Mouse (Mus musculus) heart, embryonic 13.5 days (tissue): ENCODE measurements around the gene Retsat. TPM values are rescaled to one million over a fixed set of nuclear protein-coding genes. Genes with fewer than 3 reads are reported as not detected.

ENCODE experiments used
- ATAC-seq: fragments of 200-750 bp; cut with Nextera tagmentation; 2 replicates; pipeline ENCODE4 v1.8.0; 2017; ENCODE audit warnings: moderate TSS enrichment; ENCODE audit not compliant: insufficient number of reproducible peaks, low FRiP score, low TSS enrichment; ENCODE audit errors: extremely low read depth
- H3K27ac ChIP-seq: fragments of 300-500 bp; sonication (generic); replicated peaks from 2 replicates; pipeline ENCODE4 v1.5.1; 2015; ENCODE audit warnings: moderate library complexity, mild to moderate bottlenecking, inconsistent platforms
- H3K27me3 ChIP-seq: fragments of 300-500 bp; sonication (generic); replicated peaks from 2 replicates; pipeline ENCODE4 v1.6.1; 2015; ENCODE audit warnings: mild to moderate bottlenecking, inconsistent platforms
- H3K36me3 ChIP-seq: fragments of 300-500 bp; sonication (generic); 2 replicates; pipeline ENCODE4 v1.6.1; 2015; ENCODE audit warnings: mild to moderate bottlenecking, inconsistent platforms
- H3K4me1 ChIP-seq: fragments of 300-500 bp; sonication (generic); 2 replicates; pipeline ENCODE4 v1.6.1; 2015; ENCODE audit warnings: inconsistent platforms
- H3K4me2 ChIP-seq: fragments of 300-500 bp; sonication (generic); 2 replicates; pipeline ENCODE4 v1.6.1; 2015; ENCODE audit warnings: inconsistent platforms, mild to moderate bottlenecking, moderate library complexity
- H3K4me3 ChIP-seq: fragments of 300-500 bp; sonication (generic); 2 replicates; pipeline ENCODE4 v1.5.1; 2015; ENCODE audit warnings: moderate library complexity, mild to moderate bottlenecking, inconsistent platforms
- H3K9ac ChIP-seq: fragments of 300-500 bp; sonication (generic); 2 replicates; pipeline ENCODE4 v1.6.1; 2015; ENCODE audit warnings: inconsistent platforms, mild to moderate bottlenecking, moderate library complexity
- H3K9me3 ChIP-seq: fragments of 300-500 bp; sonication (generic); 2 replicates; pipeline ENCODE4 v1.6.1; 2016; ENCODE audit warnings: inconsistent platforms
- WGBS: fragments of 180-500 bp; shearing (Covaris S2); methylation state at CpG from one replicate; pipeline ENCODE4 v1.1.7; 2015; ENCODE audit warnings: mixed read lengths; 5-methylcytosine and 5-hydroxymethylcytosine counted together
- polyA plus RNA-seq: library from polyadenylated mRNA; unstranded; fragments of >200 nt; fragmentation: Nextera tagmentation; extraction: Ambion mirVana; gene quantifications from 2 replicates; pipeline ENCODE4 v1.2.1, GENCODE M21; 2015

The Retsat gene
- polyA plus RNA-seq, 1 experiment from 2014 or later, result 18.3 TPM

GRCm38 (mm10) chr6:72627276-72627675 lies 29.0 kb downstream of the Retsat start:
- Histone ChIP-seq H3K27me3 (no peaks in the 10 kb centered on the region), H3K4me2 (no peak overlapping the region), H3K36me3 (peaks cover 59% of the 10 kb centered on the region), H3K4me1 (no peaks in the 10 kb centered on the region), H3K9me3 (no peaks in the 10 kb centered on the region), H3K4me3 (no peak overlapping the region), H3K9ac (no peak overlapping the region), H3K27ac (no peak overlapping the region)
- 91% methylated on average over 16 of the region's 16 CpGs for WGBS
- ATAC-seq, result no peak

GRCm38 (mm10) chr6:72630370-72630769 lies 32.1 kb downstream of the Retsat start:
- H3K9ac ChIP-seq, result no peak overlapping the region
- 89% methylated on average over 2 of the region's 2 CpGs for whole genome bisulfite sequencing
- H3K9me3 ChIP-seq, result no peaks in the 10 kb centered on the region
- H3K4me2 ChIP-seq, result no peak overlapping the region
- H3K4me3 ChIP-seq, result no peak overlapping the region
- no peaks in the 10 kb centered on the region for H3K4me1 ChIP-seq
- H3K27me3 ChIP-seq, result no peaks in the 10 kb centered on the region
- ATAC-seq, result no peak
- H3K27ac ChIP-seq, result no peak overlapping the region
- H3K36me3 ChIP-seq, result peaks cover 67% of the 10 kb centered on the region

DNA sequence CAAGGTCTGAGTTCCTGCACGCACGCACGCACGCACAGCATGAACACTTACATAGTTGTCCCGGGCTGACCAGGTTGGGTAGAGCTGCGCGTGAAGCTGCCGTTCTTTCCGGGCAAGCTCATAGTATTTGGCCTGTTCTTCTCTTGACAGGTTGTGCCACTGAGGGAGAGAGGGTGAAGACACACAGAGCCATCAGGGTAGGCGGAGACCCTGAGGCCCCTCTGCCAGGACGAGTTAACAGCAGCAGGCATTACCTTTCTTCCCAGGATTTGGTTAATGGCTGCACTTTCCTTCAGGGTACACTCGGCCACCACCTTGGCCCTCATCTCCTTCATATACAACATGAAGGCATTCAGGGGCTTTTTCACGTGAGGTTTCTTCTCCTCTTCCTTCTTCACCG lies 32.7 kb downstream of the Retsat start:
- Histone ChIP-seq H3K36me3 (peaks cover 67% of the 10 kb centered on the region), H3K27ac (no peak overlapping the region), H3K27me3 (no peaks in the 10 kb centered on the region), H3K4me1 (no peaks in the 10 kb centered on the region), H3K4me2 (no peak overlapping the region), H3K4me3 (no peak overlapping the region), H3K9ac (no peak overlapping the region), H3K9me3 (no peaks in the 10 kb centered on the region)
- ATAC-seq, result no peak
- WGBS, result 87% methylated on average over 14 of the region's 14 CpGs

DNA sequence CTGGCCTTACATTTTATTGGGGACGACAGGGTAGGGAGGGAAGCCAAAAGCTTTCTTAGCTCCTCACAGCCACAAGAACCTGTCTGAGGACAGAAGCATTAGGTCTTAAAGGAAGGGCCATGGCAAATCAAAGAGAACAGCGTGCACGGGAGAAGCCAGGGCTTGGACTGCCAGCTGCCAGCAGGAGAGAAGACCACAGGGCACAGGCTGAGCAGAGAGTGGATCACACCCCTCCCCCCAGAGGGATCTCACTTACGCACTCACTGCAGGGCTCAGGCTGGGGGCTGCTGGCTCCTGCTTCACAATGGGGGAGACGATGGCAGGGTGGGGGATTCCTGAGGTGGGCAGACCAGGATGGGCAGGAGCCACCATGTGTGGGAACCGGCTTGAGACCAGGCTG lies 33.4 kb downstream of the Retsat start:
- Histone ChIP-seq H3K4me1 (peaks cover 7% of the 10 kb centered on the region), H3K36me3 (peaks cover 60% of the 10 kb centered on the region), H3K4me3 (no peak overlapping the region), H3K9ac (0 out of 2 replicates have a peak overlapping the region, but pooled peaks have one; percentile 14), H3K27me3 (no peaks in the 10 kb centered on the region), H3K4me2 (no peak overlapping the region), H3K9me3 (no peaks in the 10 kb centered on the region), H3K27ac (no peak overlapping the region)
- no peak for ATAC-seq
- WGBS, result 70% methylated on average over 6 of the region's 6 CpGs

- Histone ChIP-seq H3K4me2 (no peak overlapping the region), H3K27ac (no peak overlapping the region), H3K9me3 (no peaks in the 10 kb centered on the region), H3K4me3 (no peak overlapping the region), H3K4me1 (peaks cover 7% of the 10 kb centered on the region), H3K27me3 (no peaks in the 10 kb centered on the region), H3K9ac (no peak overlapping the region), H3K36me3 (peaks cover 36% of the 10 kb centered on the region)
- WGBS, result 64% methylated on average over 10 of the region's 10 CpGs
- no peak for ATAC-seq
Measured at GRCm38 (mm10) chr6:72634311-72634710, 36.0 kb downstream of the Retsat start.

GRCm38 (mm10) chr6:72635760-72636431 lies 37.6 kb downstream of the Retsat start:
- Histone ChIP-seq H3K4me2 (peak overlapping the region; percentile 54), H3K4me3 (0 out of 2 replicates have a peak overlapping the region, but pooled peaks have one; percentile 14), H3K27me3 (no peaks in the 10 kb centered on the region), H3K9me3 (no peaks in the 10 kb centered on the region), H3K36me3 (peaks cover 24% of the 10 kb centered on the region), H3K27ac (no peak overlapping the region), H3K9ac (peak overlapping the region; percentile 62; the same call in 1 of the 2 replicates), H3K4me1 (peaks cover 7% of the 10 kb centered on the region)
- no peak for ATAC-seq
- 38% methylated on average over 12 of the region's 12 CpGs for WGBS

DNA sequence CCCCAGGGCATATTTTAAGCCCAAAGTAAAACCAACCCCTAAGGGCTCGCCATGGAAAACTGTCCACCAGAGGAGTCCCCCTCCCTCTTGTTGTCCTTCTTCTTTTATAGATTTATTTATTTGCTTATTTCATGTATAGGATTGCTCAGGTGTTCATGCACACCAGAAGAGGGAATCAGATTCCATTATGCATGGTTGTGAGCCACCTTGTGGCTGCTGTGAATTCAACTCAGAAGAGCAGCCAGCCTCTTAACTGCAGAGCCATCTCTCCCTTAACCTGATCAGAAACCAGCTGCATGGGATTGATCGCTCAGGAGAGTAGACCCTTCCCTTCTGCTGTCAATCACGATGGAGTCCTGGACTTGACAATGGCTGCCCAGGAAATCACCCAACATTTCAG lies 38.7 kb downstream of the Retsat start:
- Histone ChIP-seq H3K36me3 (peaks cover 14% of the 10 kb centered on the region), H3K4me3 (no peak overlapping the region), H3K4me1 (peaks cover 7% of the 10 kb centered on the region), H3K27ac (no peak overlapping the region), H3K9ac (no peak overlapping the region), H3K4me2 (no peak overlapping the region), H3K27me3 (no peaks in the 10 kb centered on the region), H3K9me3 (no peaks in the 10 kb centered on the region)
- WGBS, result 66% methylated on average over 3 of the region's 3 CpGs
- ATAC-seq, result no peak

DNA sequence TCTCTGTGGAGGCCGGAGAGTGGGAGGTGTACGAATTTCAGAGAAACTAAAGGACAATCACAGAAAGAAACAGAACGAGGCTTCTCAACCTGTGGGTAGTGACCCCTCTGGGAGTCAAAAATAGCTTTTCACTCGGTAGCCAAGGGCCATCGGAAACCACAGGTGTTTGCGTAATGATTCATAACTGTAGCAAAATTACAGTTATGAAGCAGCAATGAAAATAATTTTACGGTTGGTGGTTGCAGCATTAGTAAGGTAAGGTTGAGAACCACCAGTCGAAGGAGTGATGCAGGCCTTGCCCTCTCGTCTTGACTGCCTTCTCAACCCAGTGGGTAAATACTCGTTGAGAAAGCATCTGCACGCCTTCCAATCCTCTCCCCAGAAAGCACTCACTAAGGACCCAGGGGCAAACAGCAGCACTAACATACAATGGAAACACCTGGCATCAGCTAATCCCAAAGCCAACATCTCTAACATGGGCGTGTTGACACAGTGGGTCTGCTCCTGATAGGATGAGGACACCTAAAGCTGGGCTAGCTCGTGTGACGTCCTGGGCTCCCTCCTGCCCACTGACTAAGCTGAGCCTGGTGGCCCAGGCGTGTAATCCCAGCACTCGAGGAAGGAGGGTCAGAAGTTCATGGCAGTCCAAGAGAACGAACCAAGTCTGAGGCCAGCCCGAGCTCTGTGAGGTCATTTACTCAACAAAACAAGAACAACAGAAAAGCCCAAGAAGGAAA lies 43.1 kb downstream of the Retsat start:
- 69% methylated on average over 18 of the region's 18 CpGs for WGBS
- H3K27ac ChIP-seq, result no peak overlapping the region
- H3K4me1 ChIP-seq, result peaks cover 3% of the 10 kb centered on the region
- ATAC-seq, result no peak
- H3K4me2 ChIP-seq, result no peak overlapping the region
- H3K27me3 ChIP-seq, result no peaks in the 10 kb centered on the region
- H3K9ac ChIP-seq, result no peak overlapping the region
- no peak overlapping the region for H3K4me3 ChIP-seq
- H3K9me3 ChIP-seq, result no peaks in the 10 kb centered on the region
- H3K36me3 ChIP-seq, result 0 out of 2 replicates have a peak, but pooled peaks cover 3% of the 10 kb centered on the region

DNA sequence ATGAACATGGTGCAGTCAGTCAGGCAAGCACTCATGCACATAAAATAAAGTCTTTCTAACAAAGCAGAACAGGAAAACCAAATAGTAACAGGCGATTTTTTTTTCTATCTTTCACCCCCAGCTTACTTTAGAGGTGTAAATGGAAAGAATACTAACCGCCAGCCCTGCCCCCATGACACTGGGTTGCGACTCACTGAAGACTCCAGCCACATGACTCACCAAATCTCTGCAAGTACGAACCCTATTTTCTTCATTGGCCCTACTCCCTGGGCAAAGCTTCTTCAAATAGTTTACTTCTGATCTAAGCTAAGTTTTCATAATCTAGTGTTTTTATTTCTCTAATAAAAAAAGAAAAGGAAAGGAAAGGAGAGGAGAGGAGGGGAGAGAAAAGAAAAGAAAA lies 46.3 kb downstream of the Retsat start:
- no peak overlapping the region for H3K27ac ChIP-seq
- 72% methylated on average over 4 of the region's 4 CpGs for WGBS
- peaks cover 14% of the 10 kb centered on the region for H3K4me1 ChIP-seq
- H3K4me2 ChIP-seq, result no peak overlapping the region
- peaks cover 7% of the 10 kb centered on the region; the same call in 1 of the 2 replicates for H3K36me3 ChIP-seq
- no peak overlapping the region for H3K4me3 ChIP-seq
- H3K9me3 ChIP-seq, result no peaks in the 10 kb centered on the region
- H3K27me3 ChIP-seq, result no peaks in the 10 kb centered on the region
- no peak overlapping the region for H3K9ac ChIP-seq
- no peak for ATAC-seq

- no peak overlapping the region for H3K9ac ChIP-seq
- 85% methylated on average over 7 of the region's 7 CpGs for WGBS
- ATAC-seq, result no peak
- no peaks in the 10 kb centered on the region for H3K27me3 ChIP-seq
- peaks cover 5% of the 10 kb centered on the region; the same call in 1 of the 2 replicates for H3K36me3 ChIP-seq
- no peak overlapping the region for H3K4me3 ChIP-seq
- no peaks in the 10 kb centered on the region for H3K9me3 ChIP-seq
- no peak overlapping the region for H3K4me2 ChIP-seq
- no peak overlapping the region for H3K27ac ChIP-seq
- peaks cover 19% of the 10 kb centered on the region for H3K4me1 ChIP-seq
Measured at GRCm38 (mm10) chr6:72645364-72645763, 47.1 kb downstream of the Retsat start.

- peak overlapping the region; percentile 33; the same call in 1 of the 2 replicates for H3K27ac ChIP-seq
- H3K27me3 ChIP-seq, result no peaks in the 10 kb centered on the region
- peaks cover 26% of the 10 kb centered on the region for H3K4me1 ChIP-seq
- H3K4me2 ChIP-seq, result peak overlapping the region; percentile 47
- WGBS, result 25% methylated on average over 10 of the region's 10 CpGs
- no peak overlapping the region for H3K4me3 ChIP-seq
- ATAC-seq, result peak; percentile 48; the same call in 1 of the 2 replicates
- H3K9ac ChIP-seq, result no peak overlapping the region
- peaks cover 4% of the 10 kb centered on the region; the same call in 1 of the 2 replicates for H3K36me3 ChIP-seq
- H3K9me3 ChIP-seq, result no peaks in the 10 kb centered on the region
Measured at GRCm38 (mm10) chr6:72647383-72647820, 49.1 kb downstream of the Retsat start.
